Mouse (Mus musculus) limb, embryonic 14.5 days (tissue): ENCODE results near the gene Plxnc1. TPM values are rescaled to one million over a fixed set of nuclear protein-coding genes. Genes with fewer than 3 reads are reported as not detected.

Source experiments
- ATAC-seq: fragments of 200-750 bp; cut with Nextera tagmentation; 2 replicates; pipeline ENCODE4 v1.8.0; 2017; ENCODE audit warnings: low read depth, moderate number of reproducible peaks, moderate TSS enrichment; ENCODE audit not compliant: low FRiP score
- DNase-seq: peaks from one replicate; pipeline ENCODE4 v3.0.0-alpha.2; 2015; ENCODE audit warnings: low spot score
- H3K27ac ChIP-seq: fragments of 300-500 bp; sonication (generic); replicated peaks from 2 replicates; pipeline ENCODE4 v1.5.1; 2014; ENCODE audit warnings: low read depth, mild to moderate bottlenecking, low read length, moderate library complexity, mixed read lengths
- H3K27me3 ChIP-seq: fragments of 300-500 bp; sonication (generic); 2 replicates; pipeline ENCODE4 v1.6.1; 2014; ENCODE audit warnings: low read length, mixed read lengths; ENCODE audit not compliant: control insufficient read depth, insufficient read depth
- H3K36me3 ChIP-seq: fragments of 300-500 bp; sonication (generic); 2 replicates; pipeline ENCODE4 v1.6.1; 2014; ENCODE audit warnings: mild to moderate bottlenecking, low read length, moderate library complexity, mixed read lengths; ENCODE audit not compliant: control insufficient read depth, insufficient read depth
- H3K4me1 ChIP-seq: fragments of 300-500 bp; sonication (generic); 2 replicates; pipeline ENCODE4 v1.6.1; 2014; ENCODE audit warnings: antibody characterized with exemption, low read length, mixed read lengths; ENCODE audit not compliant: control insufficient read depth, insufficient read depth
- H3K4me2 ChIP-seq: fragments of 300-500 bp; sonication (generic); replicated peaks from 2 replicates; pipeline ENCODE4 v1.6.1; 2014; ENCODE audit warnings: low read depth, mild to moderate bottlenecking, low read length, moderate library complexity; ENCODE audit not compliant: severe bottlenecking
- H3K4me3 ChIP-seq: fragments of 300-500 bp; sonication (generic); replicated peaks from 2 replicates; pipeline ENCODE4 v1.5.1; 2014; ENCODE audit warnings: low read length
- H3K9ac ChIP-seq: fragments of 300-500 bp; sonication (generic); 2 replicates; pipeline ENCODE4 v1.6.1; 2014; ENCODE audit warnings: mild to moderate bottlenecking, low read depth, low read length, moderate library complexity; ENCODE audit not compliant: severe bottlenecking
- H3K9me3 ChIP-seq: fragments of 300-500 bp; sonication (generic); 2 replicates; pipeline ENCODE4 v1.6.1; 2016; ENCODE audit warnings: low read length; ENCODE audit not compliant: control insufficient read depth
- POLR2A ChIP-seq: fragments of 200-500 bp; IDR thresholded peaks from 2 replicates; pipeline ENCODE4 v1.8.0; 2012; ENCODE audit warnings: inconsistent platforms, mild to moderate bottlenecking, moderate library complexity, borderline replicate concordance; ENCODE audit not compliant: insufficient read depth, insufficient read length; ENCODE audit errors: extremely low read depth
- WGBS: fragments of 180-500 bp; shearing (Covaris S2); extraction: QIAGEN DNeasy Blood & Tissue Kit; methylation state at CpG from one replicate; pipeline ENCODE4 v1.1.7; 2014; 5-methylcytosine and 5-hydroxymethylcytosine counted together
- polyA plus RNA-seq, 2 experiments: library from polyadenylated mRNA; depleted of rRNA in 1 of 2; stranded (reverse) in 1 of 2; unstranded in 1 of 2; fragments of >200 nt; fragmentation: Nextera tagmentation in 1 of 2; extraction: Ambion mirVana in 1 of 2; gene quantifications; 2 replicates each; pipeline versions ENCODE4 v1.2.1 to v1.2.3; 2012 to 2014

The Plxnc1 gene
- polyA plus RNA-seq (2012; rRNA removed) (4.2 and 4.7 TPM in 2 replicates), polyA plus RNA-seq (2014; fragmentation: Nextera tagmentation; extraction: Ambion mirVana) (3.0 and 3.6 TPM in 2 replicates)

DNA sequence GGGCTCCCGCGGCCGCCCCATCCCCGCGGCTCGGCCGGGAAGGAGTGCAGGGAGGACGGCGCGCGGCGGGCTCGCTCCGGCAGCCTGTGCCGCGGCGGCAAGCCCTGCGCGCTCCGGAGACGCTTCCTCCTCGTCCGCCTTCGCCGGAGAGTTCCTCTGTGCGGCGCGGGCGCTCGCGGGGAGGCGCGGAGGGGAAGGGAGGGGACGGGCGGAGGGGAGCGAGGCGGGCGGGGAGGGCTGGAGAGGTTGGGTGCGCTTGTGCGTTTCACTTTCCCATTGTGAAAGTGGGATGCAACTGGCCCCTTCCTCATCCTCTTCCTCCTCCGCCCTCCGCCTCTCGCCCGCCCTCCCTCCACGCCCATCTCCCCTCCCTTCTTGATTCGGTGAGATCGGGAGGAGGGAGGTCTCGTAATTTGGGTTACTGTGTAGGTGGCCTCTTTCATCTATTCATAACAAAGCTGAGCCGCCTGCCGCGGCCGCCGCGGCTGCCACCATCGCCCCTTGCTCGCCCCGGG is at the start of gene Plxnc1:
TSS of gene Plxnc1 (minus strand) at position 145 of the 515 bp plus-strand sequence.
- peaks cover 49% of the 10 kb centered on the region for H3K27me3 ChIP-seq
- no peak for TF ChIP-seq POLR2A

DNA sequence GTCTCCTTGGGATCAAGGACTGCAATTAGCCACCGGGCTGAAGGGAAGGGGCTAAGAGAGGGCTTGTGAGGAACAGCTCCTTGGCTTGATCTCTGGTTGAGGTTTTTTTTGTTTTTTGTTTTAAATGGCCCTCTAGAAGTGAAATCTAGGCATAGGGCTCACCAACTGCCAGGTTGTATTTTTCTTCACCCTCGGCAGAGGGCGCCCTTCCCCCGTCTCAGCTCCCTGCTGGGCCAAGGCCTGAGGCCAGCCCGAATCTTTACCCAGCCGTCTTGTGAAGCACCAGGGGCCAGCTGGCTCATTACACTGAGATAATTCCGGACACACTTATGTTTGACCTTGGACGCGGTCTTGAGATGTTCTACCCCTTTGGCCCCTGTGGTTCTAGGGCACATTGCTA is 47.5 kb upstream of the Plxnc1 start:
- WGBS = 4% methylated on average over 9 of the region's 9 CpGs
- no peak overlapping the region; the same call in 1 of the 2 replicates for H3K27ac ChIP-seq

More for the DNA sequence above, at the start of gene Plxnc1:
- Histone ChIP-seq H3K4me2 (peak within 1 kb of the TSS; percentile 96), H3K4me1 (peaks cover 14% of the 10 kb centered on the region), H3K4me3 (peak within 1 kb of the TSS; percentile 60), H3K9ac (peak within 1 kb of the TSS; percentile 66), H3K27ac (no peak within 1 kb of the TSS), H3K9me3 (no peaks in the 10 kb centered on the region), H3K36me3 (no peaks in the 10 kb centered on the region)
- WGBS = 0% methylated on average over 18 of the region's 57 CpGs
- DNase-seq (peak; percentile 32), ATAC-seq (peak; percentile 37)

DNA sequence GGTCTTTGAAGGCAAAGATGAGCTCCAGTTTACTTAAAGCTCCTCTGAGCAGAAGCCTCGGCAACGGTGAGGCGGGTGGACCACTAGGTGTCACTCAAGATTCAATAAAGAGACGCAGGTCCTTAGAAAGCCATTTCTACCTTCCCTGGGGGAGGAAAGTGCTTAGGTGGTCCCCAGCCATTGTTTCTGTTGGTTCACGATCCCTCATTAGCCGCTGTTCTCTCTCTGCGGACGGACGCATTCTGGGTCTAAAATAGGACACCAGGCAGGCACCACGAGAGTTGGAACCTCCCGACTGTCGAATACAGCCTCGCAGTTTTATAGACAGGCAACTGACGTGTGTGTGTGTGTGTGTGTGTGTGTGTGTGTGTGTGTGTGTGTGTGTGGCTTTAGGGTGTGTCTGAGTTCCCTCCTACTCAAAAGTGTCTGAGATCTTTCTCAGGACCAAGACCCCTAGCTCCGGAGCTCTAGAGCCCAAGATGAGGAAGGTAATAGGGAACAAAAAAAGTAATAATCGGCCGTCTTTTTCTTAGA is 47.0 kb upstream of the Plxnc1 start:
- Histone ChIP-seq H3K36me3 (no peaks in the 10 kb centered on the region), H3K27me3 (no peaks in the 10 kb centered on the region), H3K9me3 (no peaks in the 10 kb centered on the region), H3K27ac (peak overlapping the region; percentile 56), H3K4me3 (peak overlapping the region; percentile 25), H3K4me1 (peaks cover 6% of the 10 kb centered on the region), H3K4me2 (peak overlapping the region; percentile 53), H3K9ac (0 out of 2 replicates have a peak overlapping the region, but pooled peaks have one; percentile 16)
- 9% methylated on average over 17 of the region's 17 CpGs for WGBS
- peak; percentile 82 for DNase-seq
- peak; percentile 48; the same call in 1 of the 2 replicates for ATAC-seq
- no peak for TF ChIP-seq POLR2A

More for the DNA sequence above, 47.5 kb upstream of the Plxnc1 start:
- no peaks in the 10 kb centered on the region for H3K36me3 ChIP-seq
- TF ChIP-seq POLR2A = no peak
- DNase-seq (peak; percentile 54), ATAC-seq (peak; percentile 35)
- peaks cover 6% of the 10 kb centered on the region for H3K4me1 ChIP-seq
- H3K4me2 ChIP-seq = peak overlapping the region; percentile 53
- no peaks in the 10 kb centered on the region for H3K27me3 ChIP-seq
- peak overlapping the region; percentile 25 for H3K4me3 ChIP-seq
- no peaks in the 10 kb centered on the region for H3K9me3 ChIP-seq
- 0 out of 2 replicates have a peak overlapping the region, but pooled peaks have one; percentile 16 for H3K9ac ChIP-seq

DNA sequence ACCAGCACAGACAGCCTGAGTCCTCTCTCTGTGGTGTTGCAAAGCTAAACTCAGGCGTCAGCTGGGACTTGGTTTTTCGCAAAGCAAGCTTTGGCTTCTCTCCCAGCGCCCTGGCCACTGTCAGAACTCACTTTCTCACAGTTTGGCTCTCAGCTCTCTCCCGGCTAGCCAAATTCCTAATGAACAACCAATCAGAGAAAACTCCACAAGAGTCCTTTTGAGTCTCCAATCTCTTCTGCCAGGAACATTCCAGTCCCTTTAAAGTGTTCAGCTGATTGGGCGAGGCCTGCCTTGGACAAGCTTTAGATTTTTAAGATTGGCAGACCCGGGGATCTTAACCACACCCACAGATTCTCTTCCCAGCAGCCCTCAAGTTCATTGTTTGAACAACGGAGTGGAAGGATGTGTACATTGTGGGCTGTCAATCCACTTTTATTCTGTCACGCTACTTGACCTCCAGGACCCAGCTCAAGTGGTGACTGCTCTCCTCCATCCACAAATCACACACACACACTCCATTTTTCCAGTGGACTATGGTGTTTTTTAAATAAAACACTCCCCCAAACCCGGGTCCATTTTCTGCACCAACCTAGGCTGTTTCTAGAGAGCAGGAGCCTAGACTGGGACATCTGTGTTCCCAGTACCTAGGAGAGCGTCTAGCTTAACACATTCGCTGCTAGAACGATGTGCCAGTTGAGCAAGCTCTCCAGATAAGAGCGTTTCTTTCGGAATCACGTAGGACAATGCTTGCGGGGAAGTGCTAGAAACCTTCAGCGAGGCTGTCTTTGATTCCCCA is 46.3 kb upstream of the Plxnc1 start:
- TF ChIP-seq POLR2A = no peak
- peak overlapping the region; percentile 25 for H3K4me3 ChIP-seq
- 19% methylated on average over 17 of the region's 17 CpGs for WGBS
- no peaks in the 10 kb centered on the region for H3K9me3 ChIP-seq
- H3K27ac ChIP-seq = peak overlapping the region; percentile 56
- peaks cover 6% of the 10 kb centered on the region for H3K4me1 ChIP-seq
- H3K36me3 ChIP-seq = no peaks in the 10 kb centered on the region
- peak overlapping the region; percentile 53 for H3K4me2 ChIP-seq
- no peak overlapping the region for H3K9ac ChIP-seq
- DNase-seq = peak; percentile 81
- peak; percentile 85 for ATAC-seq
- H3K27me3 ChIP-seq = no peaks in the 10 kb centered on the region

DNA sequence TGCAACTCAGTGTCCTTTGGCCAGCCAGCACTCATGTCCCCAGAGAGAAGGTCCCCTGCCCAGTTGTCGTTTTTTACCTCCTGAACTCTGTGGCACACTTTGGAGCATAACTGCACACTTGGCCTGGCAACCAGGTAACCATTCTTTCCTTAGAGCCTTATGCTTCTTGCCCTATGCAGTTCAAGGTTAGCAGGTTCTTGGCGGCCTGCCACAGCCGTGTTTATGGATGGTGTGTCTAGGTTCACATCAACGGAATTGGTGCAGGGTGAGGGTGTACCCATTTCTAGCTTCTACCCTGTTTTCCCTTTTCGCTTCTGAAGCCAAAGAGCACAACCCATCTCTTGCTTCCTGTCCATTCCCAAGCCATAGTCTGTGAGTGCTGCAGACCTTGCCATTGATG is 44.7 kb upstream of the Plxnc1 start:
- Histone ChIP-seq H3K4me1 (peaks cover 6% of the 10 kb centered on the region), H3K27me3 (no peaks in the 10 kb centered on the region), H3K4me2 (no peak overlapping the region), H3K4me3 (no peak overlapping the region), H3K9ac (no peak overlapping the region), H3K9me3 (0 out of 2 replicates have a peak, but pooled peaks cover 4% of the 10 kb centered on the region), H3K27ac (no peak overlapping the region), H3K36me3 (no peaks in the 10 kb centered on the region)
- DNase-seq = no peak
- no peak for TF ChIP-seq POLR2A
- ATAC-seq = no peak
- 78% methylated on average over 5 of the region's 5 CpGs for WGBS
